Mouse (Mus musculus): ENCODE data around the gene Unc5b.

The Unc5b gene

DNA sequence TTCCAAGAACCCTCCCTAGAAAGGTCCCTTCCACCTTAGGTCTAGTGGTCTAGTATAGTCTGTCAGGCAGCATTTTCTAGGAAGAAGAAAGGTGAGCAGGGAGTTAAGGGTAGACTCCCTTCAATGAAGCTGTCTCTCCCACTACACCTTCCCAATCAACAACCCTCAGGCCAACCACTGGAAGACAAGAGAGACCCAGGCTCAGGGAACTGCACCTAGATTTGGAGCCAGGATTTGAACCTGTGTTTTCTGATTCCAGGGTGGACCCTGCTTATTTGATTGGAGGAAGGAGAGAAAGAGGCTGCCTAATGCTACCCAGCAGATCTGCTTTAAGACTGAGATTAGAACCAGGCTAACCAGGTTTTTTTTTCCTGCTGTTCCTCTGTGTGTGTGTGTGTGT lies 10.1 kb downstream of the Unc5b start:
- no peak for DNase-seq (ENCODE audit: low read depth, low spot score)

DNA sequence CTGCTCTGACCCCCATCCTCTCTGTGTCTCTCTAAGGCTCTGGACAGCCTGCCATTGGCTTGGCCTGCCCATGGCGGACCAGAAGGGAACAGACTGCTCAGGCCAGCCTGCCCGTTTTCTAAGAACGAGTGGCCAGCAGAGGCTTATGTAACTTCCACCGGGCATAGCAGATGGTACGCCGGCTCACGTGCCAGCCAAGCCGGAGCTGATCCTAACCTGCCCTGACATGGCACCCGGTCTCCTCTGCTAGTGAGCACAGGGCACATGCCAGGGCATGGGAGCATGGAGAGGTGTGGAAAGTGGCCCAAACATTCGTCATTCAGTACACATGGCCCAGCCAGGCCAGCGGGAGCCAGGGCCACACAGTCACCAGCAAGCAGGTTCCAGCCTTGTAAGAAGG lies 10.8 kb downstream of the Unc5b start:
- DNase-seq (ENCODE audit: low read depth, low spot score): no peak

DNA sequence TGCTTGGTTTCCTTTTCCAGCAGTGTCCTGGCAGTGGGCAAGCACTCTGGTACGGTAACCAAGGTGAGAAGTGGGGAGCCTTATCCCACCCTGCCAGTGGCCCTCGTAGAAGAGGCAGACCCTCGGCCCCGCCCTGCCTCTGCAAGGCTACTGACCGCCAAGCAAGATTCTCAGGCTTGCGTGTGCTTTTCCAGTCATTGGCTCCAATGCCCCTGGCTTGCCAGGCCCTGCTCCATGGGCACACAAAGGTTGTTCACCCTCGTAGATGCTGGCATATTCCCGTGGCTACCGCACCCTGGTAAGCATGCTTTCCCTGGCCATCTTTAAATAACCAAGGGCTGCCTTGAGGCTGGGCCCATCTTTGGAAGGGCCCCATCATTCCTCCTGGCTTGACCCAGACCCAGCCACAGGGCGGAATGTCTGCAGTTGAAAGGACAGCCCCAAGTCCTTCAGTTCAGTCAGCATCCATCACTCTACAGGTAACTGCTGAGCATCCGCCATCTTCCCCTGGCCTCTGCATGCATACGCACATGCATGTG lies 11.7 kb downstream of the Unc5b start:
- DNase-seq (ENCODE audit: low read depth, low spot score): no peak

DNA sequence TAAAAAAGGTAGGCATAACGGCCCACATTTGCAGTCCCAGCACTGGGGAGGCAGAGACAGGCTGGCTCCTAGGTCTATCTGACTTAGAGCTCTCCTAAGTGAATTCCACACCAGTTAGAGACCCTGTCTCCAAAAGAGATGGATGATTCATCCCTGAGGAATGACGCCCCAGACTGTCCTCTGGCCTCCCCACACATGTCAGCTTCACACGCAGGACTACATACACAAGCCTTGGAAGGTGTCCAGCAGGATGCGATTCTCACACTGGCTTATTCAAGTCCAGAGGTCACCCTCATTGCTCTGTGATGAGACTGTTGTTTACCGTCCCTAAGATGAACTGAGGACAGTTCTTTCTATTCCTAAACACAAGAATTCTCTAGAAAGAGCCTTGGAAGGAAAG lies 12.2 kb downstream of the Unc5b start:
- DNase-seq (ENCODE audit: low read depth, low spot score): no peak

DNA sequence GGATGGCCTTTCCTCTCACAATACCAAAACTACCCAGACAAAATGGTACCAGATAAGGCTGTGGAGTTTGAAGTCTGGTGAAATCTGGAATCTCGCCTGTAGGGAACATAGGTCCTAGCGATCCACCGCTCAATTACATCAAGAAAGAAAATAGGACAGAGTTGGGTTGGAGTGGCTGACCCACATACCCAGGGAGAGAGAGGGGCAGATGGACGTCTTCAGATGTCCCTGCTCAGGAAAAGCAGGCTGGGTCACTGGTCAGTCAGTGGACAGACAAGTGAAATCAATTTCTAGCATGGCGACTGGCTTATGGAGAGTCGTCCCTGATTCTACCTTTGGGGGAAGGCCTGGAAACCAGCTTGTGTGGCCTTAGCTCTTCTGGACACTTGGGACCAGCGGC lies 12.7 kb downstream of the Unc5b start:
- DNase-seq (ENCODE audit: low read depth, low spot score): no peak

- DNase-seq (ENCODE audit: low read depth, low spot score): no peak
Observed at GRCm38 (mm10) chr10:60817868-60818267, 13.5 kb downstream of the Unc5b start.

DNA sequence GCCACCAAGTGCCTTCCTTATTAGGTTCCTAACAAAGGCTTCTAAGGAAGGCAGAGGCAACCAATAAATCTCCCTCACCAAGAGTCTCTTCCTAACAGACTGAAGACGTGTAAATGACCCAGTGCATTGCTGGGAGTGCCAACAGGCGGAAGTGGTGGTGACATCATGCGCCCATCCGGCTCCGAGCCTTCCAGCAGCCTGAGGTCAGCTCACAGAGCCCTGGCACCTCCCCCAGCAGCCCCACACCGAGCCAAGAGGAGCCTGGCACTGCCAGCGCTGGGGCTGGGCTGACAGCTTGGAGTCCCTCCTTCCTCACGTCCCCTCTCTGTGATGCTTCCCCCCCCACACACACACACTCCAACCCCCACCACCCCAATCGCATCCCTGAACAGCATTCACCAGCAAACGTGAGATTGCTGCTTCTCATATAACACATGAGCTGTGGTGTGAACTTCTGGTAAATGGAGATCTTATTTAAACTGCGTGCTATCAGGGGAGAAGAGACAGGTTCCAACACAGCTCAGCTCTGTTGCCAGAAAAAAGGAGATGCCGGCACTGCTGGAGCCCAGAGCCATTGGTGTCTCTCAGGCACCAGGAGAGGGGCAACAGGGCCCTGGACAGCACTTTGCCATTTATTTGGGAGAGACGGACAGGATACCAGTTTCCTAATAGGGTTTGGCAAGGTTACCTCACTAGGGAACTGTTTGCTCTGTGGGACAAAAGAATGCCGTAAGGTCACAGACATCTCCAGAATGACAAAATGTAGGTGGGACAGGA lies 14.3 kb downstream of the Unc5b start:
- DNase-seq (ENCODE audit: low read depth, low spot score): no peak

DNA sequence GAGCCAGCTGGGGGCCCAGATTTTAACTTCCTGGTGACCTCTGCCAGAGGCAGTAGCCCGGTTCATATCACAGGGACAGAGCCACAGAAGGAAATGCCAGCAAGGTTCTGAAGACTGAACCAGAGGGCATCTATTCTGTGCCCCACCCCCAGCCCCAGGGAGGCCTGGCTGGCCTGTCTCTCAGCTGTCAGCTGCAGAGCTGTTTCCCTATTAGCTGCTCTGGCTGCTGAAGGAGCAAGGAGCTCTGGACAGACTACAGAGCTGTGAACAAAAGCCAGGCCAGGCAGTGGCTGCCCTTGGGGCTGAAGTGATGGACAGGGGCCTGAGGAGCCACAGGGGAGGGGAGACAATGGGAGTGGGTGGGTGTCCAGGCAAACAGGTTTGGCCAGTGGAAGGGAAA lies 15.5 kb downstream of the Unc5b start:
- DNase-seq (ENCODE audit: low read depth, low spot score): no peak

DNA sequence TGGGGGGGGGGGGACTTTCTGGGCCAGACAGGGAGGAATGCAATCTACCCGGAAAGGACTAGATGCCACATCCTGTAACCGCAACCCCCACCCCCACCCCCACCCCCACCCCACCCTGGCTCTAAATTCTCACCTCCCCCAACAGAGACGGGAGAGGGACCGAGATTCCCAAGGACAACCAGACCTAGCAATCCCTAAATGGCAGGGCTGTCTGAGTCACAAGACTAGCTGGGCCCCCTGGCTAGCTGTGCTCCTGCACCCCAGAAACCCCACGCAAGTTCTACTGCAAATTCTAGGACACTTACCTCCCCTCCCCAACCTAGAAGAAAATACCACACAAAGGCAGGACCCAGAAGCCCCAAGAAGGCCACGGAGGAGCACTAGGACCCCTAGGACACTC lies 16.3 kb downstream of the Unc5b start:
- DNase-seq (ENCODE audit: low read depth, low spot score): no peak

DNA sequence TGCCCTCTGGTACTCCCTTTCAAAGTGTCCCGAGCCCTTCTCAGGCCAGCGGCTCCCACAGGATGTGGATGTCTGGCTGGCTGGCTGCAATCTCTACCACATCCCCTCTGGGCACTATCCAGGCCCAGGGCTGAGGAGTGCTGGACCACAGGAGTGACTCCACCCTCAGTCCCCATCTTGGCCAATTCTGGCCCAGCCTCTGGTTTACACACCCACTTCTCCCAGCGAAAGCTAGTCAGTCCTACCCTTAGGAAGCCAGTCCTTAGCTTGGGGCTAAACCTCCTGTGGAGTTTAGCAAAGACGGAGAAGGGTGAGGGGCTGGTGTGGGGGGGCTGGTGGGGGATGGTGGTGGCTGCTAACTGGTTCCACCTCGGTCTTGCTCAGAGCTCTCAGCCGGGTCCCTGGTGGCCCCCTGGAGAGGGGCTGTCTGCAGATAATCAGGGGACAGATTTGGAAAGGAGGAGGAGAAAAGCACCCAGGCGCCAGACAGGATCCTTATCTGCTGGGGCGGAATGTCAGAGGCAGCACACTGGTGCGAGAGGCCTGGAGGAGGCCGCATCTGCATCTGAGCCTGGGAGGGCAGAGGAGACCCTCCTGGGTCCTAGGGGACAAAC lies 16.8 kb downstream of the Unc5b start:
- no peak for DNase-seq (ENCODE audit: low read depth, low spot score)

DNA sequence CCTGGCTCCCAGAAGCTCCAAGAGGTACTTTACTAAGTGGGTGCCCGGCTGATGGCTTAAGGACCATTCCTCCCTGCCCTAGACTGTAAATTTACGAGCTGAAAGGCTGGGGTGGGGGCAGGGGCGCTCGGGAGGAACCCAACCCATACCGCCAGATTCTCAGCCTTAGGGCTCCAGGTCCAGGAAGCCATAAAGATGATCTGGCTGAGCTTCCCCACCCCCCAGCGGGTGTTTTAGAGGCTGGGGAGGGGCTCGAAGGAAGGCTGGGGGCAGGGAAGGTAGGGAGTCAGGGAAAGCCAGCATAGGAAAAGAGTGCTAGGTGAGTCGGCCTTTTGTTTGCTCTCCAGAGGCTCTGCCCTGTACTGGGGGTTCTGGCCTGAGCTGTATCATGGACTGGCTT lies 17.8 kb downstream of the Unc5b start:
- DNase-seq (ENCODE audit: low read depth, low spot score): no peak

- DNase-seq (ENCODE audit: low read depth, low spot score): no peak
Observed at GRCm38 (mm10) chr10:60811792-60812525, 19.4 kb downstream of the Unc5b start.

- DNase-seq (ENCODE audit: low read depth, low spot score): no peak
Observed at GRCm38 (mm10) chr10:60808447-60808846, 22.9 kb downstream of the Unc5b start.

GRCm38 (mm10) chr10:60807531-60808185 lies 23.7 kb downstream of the Unc5b start:
- no peak for DNase-seq (ENCODE audit: low read depth, low spot score)

GRCm38 (mm10) chr10:60806207-60806538 lies 25.2 kb downstream of the Unc5b start:
- DNase-seq (ENCODE audit: low read depth, low spot score): no peak

- DNase-seq (ENCODE audit: low read depth, low spot score): no peak
Observed at GRCm38 (mm10) chr10:60805436-60806206, 25.8 kb downstream of the Unc5b start.

DNA sequence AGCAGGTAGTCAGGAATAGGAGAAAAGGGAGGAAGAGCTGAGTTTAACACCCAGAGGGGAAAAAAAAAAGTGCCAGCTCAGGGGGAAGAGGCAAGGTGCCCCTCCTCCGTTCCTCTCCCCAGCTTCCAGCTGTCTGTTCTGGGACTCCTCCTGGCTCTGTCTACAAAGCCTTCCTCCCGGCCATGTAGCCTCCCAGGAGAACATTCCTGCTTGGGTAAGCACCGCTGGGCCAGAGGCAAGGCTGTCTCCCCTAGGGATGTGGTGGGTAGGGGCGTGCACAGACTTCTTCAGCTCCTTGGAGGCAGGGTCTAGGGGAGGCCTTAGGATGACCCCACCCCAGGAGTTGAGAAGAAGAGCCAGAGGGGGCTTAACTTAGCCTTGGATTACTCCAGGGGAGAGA lies 26.5 kb downstream of the Unc5b start:
- DNase-seq (ENCODE audit: low read depth, low spot score): no peak

DNA sequence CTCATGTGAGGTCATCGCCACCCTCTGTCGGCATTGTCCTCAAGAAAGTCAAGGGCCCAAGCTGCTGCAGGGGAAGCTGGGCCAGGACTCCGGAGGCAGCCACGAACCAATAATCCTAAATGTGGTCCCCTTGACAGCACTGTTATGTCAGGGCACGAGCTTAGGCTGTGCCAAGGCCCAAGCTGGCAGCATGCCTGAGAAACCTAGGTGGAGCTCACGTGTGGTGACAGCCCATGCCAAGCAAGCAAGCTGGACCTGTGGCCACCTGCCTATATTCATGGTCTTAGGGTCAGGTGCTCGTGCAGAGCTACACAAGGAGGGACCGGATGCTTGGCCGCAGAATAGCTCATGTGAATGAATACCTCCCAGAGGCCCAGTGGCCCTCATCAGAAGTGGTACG lies 27.4 kb downstream of the Unc5b start:
- DNase-seq (ENCODE audit: low read depth, low spot score): no peak

- DNase-seq (ENCODE audit: low read depth, low spot score): no peak
Observed at GRCm38 (mm10) chr10:60801898-60802412, 29.4 kb downstream of the Unc5b start.

DNA sequence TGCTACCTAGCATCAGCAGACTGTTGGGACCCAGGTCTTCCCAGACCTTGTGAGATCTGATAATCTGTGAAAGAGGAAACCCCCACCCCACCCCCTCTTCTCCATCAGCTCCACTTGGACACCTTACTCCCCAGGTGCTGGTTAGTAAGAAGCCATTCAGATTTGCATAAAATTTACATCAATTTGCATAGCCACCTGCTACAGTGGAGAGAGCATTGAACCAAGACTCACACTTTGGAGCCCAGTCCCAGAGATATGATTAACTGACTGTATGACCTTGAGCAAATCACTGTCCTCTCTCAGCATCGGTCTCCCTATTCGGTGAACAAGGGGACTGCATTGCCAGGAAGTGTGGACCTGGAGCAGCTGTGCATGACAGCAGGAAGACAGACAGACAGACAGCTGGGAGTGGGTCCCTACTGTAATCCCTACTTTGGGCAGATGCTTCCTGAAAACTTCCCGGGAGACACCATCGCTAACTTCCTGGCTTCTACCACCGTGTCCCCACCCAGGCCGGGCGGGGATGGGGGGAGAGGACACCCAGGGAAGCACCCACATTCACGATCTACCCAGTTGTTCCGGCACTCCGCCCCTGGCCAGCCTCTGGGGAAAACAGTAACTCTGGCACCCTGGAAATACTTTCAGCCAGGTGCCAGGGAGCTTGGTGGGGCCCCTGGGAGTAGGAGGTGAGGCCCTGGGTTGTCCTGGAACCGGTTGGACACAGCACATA lies 30.0 kb downstream of the Unc5b start:
- DNase-seq (ENCODE audit: low read depth, low spot score): no peak

All from brain, embryonic 18.5 days (tissue).